Comparison of ENCODE assay signal across 11 mouse cellular contexts in genomic region chr9:85324158-85324875, GRCm38 (mm10). TPM values are rescaled to one million over a fixed set of nuclear protein-coding genes. Genes with fewer than 3 reads are reported as not detected.
DNase-seq lines count a peak whose midpoint lies in the region; ATAC-seq and TF ChIP-seq lines count a peak whose summit lies in the region.
"Had no signal": no experiment of that assay in that cellular context is flagged by ENCODE, and none has a peak within 500 bp of the region (broad histone marks: within the 10 kb centered on the region; RNA-seq: fewer than 3 reads in every experiment).

No protein-coding gene starts in this region.

- no peak for ATAC-seq in kidney, postnatal 0 days (replicated peaks; ENCODE audit: low FRiP score, low read depth)
- no peak for ATAC-seq in embryonic facial prominence, embryonic 15.5 days (ENCODE audit: insufficient number of reproducible peaks, low FRiP score, low TSS enrichment, low read depth)
- ATAC-seq in hindbrain, embryonic 14.5 days (ENCODE audit: low FRiP score): no peak
- ATAC-seq in midbrain, embryonic 14.5 days (ENCODE audit: low FRiP score, low TSS enrichment): no peak

- H3K4me1 ChIP-seq in kidney, postnatal 0 days (replicated peaks; ENCODE audit: insufficient read depth, low read length): no peaks in the 10 kb centered on the region; the same call in 1 of the 2 replicates
- peaks cover 16% of the 10 kb centered on the region for H3K4me1 ChIP-seq in embryonic facial prominence, embryonic 15.5 days
- H3K4me1 ChIP-seq in hindbrain, embryonic 14.5 days (replicated peaks; ENCODE audit: control insufficient read depth, insufficient read depth, low read length): 0 out of 2 replicates have a peak, but pooled peaks cover 5% of the 10 kb centered on the region
- H3K4me1 ChIP-seq in midbrain, embryonic 14.5 days (ENCODE audit: control insufficient read depth, insufficient read depth, low read length): 0 out of 2 replicates have a peak, but pooled peaks cover 3% of the 10 kb centered on the region

- H3K27me3 ChIP-seq in kidney, postnatal 0 days (ENCODE audit: insufficient read depth, low read length): no peaks in the 10 kb centered on the region
- H3K27me3 ChIP-seq in embryonic facial prominence, embryonic 15.5 days: peaks cover 10% of the 10 kb centered on the region; the same call in 1 of the 2 replicates
- no peaks in the 10 kb centered on the region for H3K27me3 ChIP-seq in hindbrain, embryonic 14.5 days (ENCODE audit: control insufficient read depth, insufficient read depth, low read length)
- H3K27me3 ChIP-seq in midbrain, embryonic 14.5 days (ENCODE audit: control insufficient read depth, insufficient read depth, low read length): 0 out of 2 replicates have a peak, but pooled peaks cover 5% of the 10 kb centered on the region

- H3K36me3 ChIP-seq in kidney, postnatal 0 days (ENCODE audit: insufficient read depth, low read length): no peaks in the 10 kb centered on the region
- H3K36me3 ChIP-seq in embryonic facial prominence, embryonic 15.5 days: no peaks in the 10 kb centered on the region
- no peaks in the 10 kb centered on the region for H3K36me3 ChIP-seq in hindbrain, embryonic 14.5 days (replicated peaks; ENCODE audit: control insufficient read depth, insufficient read depth)
- no peaks in the 10 kb centered on the region for H3K36me3 ChIP-seq in midbrain, embryonic 14.5 days (ENCODE audit: control insufficient read depth, insufficient read depth, low read length)

- no peak overlapping the region for H3K27ac ChIP-seq in kidney, postnatal 0 days
- H3K27ac ChIP-seq in embryonic facial prominence, embryonic 15.5 days (replicated peaks): no peak overlapping the region
- H3K27ac ChIP-seq in hindbrain, embryonic 14.5 days: no peak overlapping the region
- no peak overlapping the region for H3K27ac ChIP-seq in midbrain, embryonic 14.5 days (replicated peaks; ENCODE audit: low read depth, low read length)

- WGBS in kidney, postnatal 0 days: 66% methylated on average over 11 of the region's 11 CpGs
- WGBS in embryonic facial prominence, embryonic 15.5 days: 79% methylated on average over 11 of the region's 11 CpGs
- 82% methylated on average over 11 of the region's 11 CpGs for WGBS in hindbrain, embryonic 14.5 days
- WGBS in midbrain, embryonic 14.5 days: 84% methylated on average over 11 of the region's 11 CpGs

- no peak overlapping the region for H3K9ac ChIP-seq in kidney, postnatal 0 days (ENCODE audit: low read depth, low read length)
- H3K9ac ChIP-seq in embryonic facial prominence, embryonic 15.5 days: no peak overlapping the region
- no peak overlapping the region for H3K9ac ChIP-seq in hindbrain, embryonic 14.5 days
- H3K9ac ChIP-seq in midbrain, embryonic 14.5 days (replicated peaks; ENCODE audit: low read length): no peak overlapping the region

- H3K4me2 ChIP-seq in kidney, postnatal 0 days (ENCODE audit: low read length): peak overlapping the region; percentile 96
- H3K4me2 ChIP-seq in embryonic facial prominence, embryonic 15.5 days (replicated peaks): peak overlapping the region; percentile 85
- H3K4me2 ChIP-seq in hindbrain, embryonic 14.5 days (replicated peaks): peak overlapping the region; percentile 96
- peak overlapping the region; percentile 97 for H3K4me2 ChIP-seq in midbrain, embryonic 14.5 days (ENCODE audit: low read length)

- H3K4me3 ChIP-seq in kidney, postnatal 0 days (replicated peaks; ENCODE audit: low read depth, low read length): no peak overlapping the region
- peak overlapping the region; percentile 61 for H3K4me3 ChIP-seq in embryonic facial prominence, embryonic 15.5 days (replicated peaks)
- H3K4me3 ChIP-seq in hindbrain, embryonic 14.5 days (replicated peaks; ENCODE audit: low read length): peak overlapping the region; percentile 71
- peak overlapping the region; percentile 61; the same call in 1 of the 2 replicates for H3K4me3 ChIP-seq in midbrain, embryonic 14.5 days (replicated peaks; ENCODE audit: low read depth, low read length)

- no peak for DNase-seq in kidney, postnatal 0 days (ENCODE audit: low spot score)
- no peak for DNase-seq in kidney, postnatal 25 days
- DNase-seq in hindbrain, embryonic 14.5 days (ENCODE audit: low spot score): no peak
- DNase-seq in midbrain, embryonic 14.5 days: no peak
- DNase-seq in T-cell, adult 2 months (ENCODE audit: low spot score): no peak
- no peak for DNase-seq in frontal cortex, postnatal 10 days (ENCODE audit: low spot score in 2 of 2)
- no peak for DNase-seq in ovary, postnatal 10 days (ENCODE audit: low spot score)
- DNase-seq: kidney, postnatal 36 days had no signal

- TF ChIP-seq CTCF in kidney, postnatal 0 days (IDR thresholded peaks at IDR 0.05; ENCODE audit: low read depth): no peak

- H3K9me3 ChIP-seq in kidney, postnatal 0 days (replicated peaks; ENCODE audit: low read length): no peaks in the 10 kb centered on the region
- H3K9me3 ChIP-seq in embryonic facial prominence, embryonic 15.5 days (replicated peaks): no peaks in the 10 kb centered on the region
- no peaks in the 10 kb centered on the region for H3K9me3 ChIP-seq in hindbrain, embryonic 14.5 days (ENCODE audit: control insufficient read depth, low read length)
- no peaks in the 10 kb centered on the region for H3K9me3 ChIP-seq in midbrain, embryonic 14.5 days (ENCODE audit: control insufficient read depth, low read length)

RNA-seq across cellular contexts. Expression of gene Tent5a, which starts 2.8 kb away (rescaled TPM):
- polyA plus RNA-seq in kidney, postnatal 0 days (2015; fragmentation: Nextera tagmentation; extraction: Ambion mirVana): 3.7 and 3.9 TPM in 2 replicates
- 25.3 and 26.0 TPM in 2 replicates for polyA plus RNA-seq in embryonic facial prominence, embryonic 15.5 days (2015; fragmentation: Nextera tagmentation; extraction: Ambion mirVana)
- 8.2 and 10.3 TPM in 2 replicates for polyA plus RNA-seq in hindbrain, embryonic 14.5 days (2014; fragmentation: Nextera tagmentation; extraction: Ambion mirVana)
- 5.0 and 5.3 TPM in 2 replicates for polyA plus RNA-seq in midbrain, embryonic 14.5 days (2014; fragmentation: Nextera tagmentation; extraction: Ambion mirVana)

RNA-seq across cellular contexts. Expression of gene Gm11114, which starts 11.7 kb away (rescaled TPM):
- polyA plus RNA-seq in kidney, postnatal 0 days (2015; fragmentation: Nextera tagmentation; extraction: Ambion mirVana): not detected in 2 replicates
- polyA plus RNA-seq in embryonic facial prominence, embryonic 15.5 days (2015; fragmentation: Nextera tagmentation; extraction: Ambion mirVana): not detected in 2 replicates
- not detected in 2 replicates for polyA plus RNA-seq in hindbrain, embryonic 14.5 days (2014; fragmentation: Nextera tagmentation; extraction: Ambion mirVana)
- polyA plus RNA-seq in midbrain, embryonic 14.5 days (2014; fragmentation: Nextera tagmentation; extraction: Ambion mirVana): not detected in 2 replicates
- polyA plus RNA-seq: brain, embryonic 14.5 days; urinary bladder, adult 2 months had no signal
